Mouse (Mus musculus) lung, postnatal 0 days (tissue): ENCODE measurements around the gene Jazf1.

Experiments used
- CTCF ChIP-seq: IDR thresholded peaks from 2 replicates; pipeline ENCODE4 v1.5.1; 2016; ENCODE audit warnings: antibody characterized with exemption, mild to moderate bottlenecking
- EP300 ChIP-seq: IDR thresholded peaks from 2 replicates; pipeline ENCODE4 v1.6.1; 2016; ENCODE audit warnings: antibody characterized with exemption, mild to moderate bottlenecking, control low read depth

DNA sequence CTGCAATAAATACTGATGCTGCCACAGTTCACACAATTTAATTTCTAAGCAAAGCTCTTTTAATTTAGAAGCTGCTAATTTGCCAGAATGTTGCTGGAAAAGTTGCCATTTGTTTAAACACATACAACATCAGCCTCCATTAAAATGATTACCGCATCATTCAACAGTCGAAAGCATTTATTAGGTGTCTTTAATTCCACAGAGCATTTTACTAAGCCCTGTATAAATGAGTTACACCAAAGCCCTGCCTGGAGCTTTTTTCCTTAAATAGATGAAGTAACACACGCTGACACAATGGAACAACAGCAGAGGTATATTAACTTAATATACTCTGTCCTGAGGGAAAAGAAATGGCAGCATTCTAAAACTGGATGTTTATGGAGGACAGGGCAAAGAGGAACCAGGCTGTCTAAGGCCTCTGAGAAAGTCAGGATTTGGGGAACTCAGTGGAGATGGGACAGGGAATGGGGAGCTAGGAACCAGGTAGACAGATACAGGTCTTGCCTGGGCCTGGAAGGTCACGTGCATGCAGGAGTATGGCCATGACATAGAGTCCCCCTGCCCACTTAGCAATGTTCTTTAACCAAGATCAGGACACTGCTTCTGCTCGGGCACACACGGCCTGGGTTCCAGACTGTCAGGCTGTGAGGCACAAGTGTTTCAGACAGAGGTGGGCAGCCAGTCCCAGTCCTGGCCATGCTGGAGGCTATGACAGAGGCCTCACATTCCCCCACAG, 80.4 kb downstream of the Jazf1 start:
- TF ChIP-seq CTCF, result no peak
- TF ChIP-seq EP300, result no peak
